Mouse (Mus musculus): ENCODE data around the gene Ksr1.

The Ksr1 gene

DNA sequence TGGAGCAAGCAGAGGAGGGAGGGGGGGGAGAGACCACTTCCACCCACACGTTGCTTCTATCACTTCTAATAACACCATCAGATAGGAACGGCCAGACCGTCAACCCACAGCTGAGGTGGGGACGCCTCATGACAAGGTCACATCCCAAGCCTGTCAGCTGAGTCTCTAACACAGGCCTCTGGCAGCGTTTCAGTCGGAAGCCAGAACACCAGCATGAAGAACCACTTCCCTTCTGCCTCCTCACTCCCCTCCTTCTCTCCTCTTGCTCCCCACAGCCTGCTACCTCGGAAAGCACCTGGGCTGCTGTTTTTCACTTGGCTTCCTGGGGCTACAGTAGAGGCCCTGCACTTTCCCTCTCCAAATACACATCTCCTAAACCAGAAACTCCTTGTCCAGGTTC, 53.4 kb downstream of the Ksr1 start:
- DNase-seq: no peak

DNA sequence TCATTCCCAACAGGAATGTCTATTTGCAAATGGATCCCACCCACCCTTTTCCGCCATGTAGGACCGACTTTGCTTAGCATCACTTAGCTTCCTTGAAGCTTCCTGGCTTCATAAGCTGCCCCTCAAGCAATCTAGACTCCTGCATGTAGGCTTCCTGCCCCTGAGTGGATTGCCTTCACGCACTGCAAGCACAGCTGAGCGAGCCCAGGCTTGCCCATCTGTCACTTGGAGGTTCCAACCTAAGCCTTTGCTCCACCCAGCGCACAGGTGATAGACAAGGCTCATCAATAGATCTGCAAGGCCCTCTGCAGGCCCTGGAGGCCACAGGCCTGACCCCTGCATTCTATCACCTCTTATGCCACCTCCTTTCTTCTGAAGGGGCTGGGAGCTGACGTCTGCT, 54.0 kb downstream of the Ksr1 start:
- DNase-seq: no peak

DNA sequence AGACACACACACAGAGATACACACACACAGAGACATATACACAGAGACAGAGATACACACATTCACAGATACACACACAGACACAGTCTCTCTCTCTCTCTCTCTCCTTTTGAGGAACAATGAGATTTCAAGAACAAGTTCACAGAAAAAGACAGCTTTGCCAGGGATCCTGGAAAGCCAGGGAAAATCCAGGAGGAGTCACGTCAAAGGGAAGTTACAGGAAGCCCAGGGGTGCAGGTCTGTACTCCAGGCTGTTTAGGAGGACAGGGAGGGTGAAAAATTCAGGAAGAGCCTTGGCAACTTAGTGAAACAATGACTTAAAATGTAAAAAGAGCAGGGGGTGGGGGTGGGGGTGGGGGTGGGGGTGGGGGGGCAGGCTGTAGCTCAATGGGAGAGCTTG, 56.5 kb downstream of the Ksr1 start:
- DNase-seq: no peak

DNA sequence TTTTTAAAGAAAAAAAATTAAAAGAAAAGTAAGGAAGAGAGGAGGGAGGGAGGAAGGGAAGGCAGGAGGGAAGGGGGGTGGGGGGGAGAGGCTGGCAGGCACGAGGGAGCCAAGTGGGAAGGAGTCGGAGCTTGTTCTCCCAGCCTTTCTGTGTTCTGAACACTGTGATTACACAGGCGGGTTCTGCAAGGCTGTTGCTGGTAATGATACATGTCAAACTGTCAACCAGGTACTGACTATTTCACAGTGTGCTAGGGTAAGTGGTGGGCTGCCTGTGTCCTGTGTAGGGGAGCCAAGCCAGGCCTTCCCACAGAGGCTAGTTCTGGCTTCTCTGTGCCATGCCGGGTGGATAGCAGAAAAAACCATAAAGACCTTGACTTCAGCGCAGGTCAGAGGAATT, 57.2 kb downstream of the Ksr1 start:
- no peak for DNase-seq

DNA sequence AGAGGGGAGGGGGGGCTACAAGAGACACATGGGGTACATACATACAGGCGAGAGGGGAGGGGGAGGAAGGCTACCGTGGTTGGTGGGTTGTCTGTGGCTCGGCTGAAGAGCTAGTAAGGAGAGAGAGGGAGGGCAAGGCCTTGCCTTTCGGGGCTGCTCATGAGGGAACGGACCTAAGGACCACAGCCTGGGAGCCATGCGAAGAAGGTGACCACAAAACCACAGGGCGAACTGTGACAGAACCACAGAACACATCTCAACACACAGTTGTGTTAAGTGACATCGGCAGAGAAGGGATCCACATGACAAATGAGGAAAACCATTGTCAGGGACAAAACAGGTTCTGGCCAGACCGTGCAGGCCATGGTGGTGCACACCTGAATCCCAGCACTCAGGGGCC, 57.9 kb downstream of the Ksr1 start:
- no peak for DNase-seq

DNA sequence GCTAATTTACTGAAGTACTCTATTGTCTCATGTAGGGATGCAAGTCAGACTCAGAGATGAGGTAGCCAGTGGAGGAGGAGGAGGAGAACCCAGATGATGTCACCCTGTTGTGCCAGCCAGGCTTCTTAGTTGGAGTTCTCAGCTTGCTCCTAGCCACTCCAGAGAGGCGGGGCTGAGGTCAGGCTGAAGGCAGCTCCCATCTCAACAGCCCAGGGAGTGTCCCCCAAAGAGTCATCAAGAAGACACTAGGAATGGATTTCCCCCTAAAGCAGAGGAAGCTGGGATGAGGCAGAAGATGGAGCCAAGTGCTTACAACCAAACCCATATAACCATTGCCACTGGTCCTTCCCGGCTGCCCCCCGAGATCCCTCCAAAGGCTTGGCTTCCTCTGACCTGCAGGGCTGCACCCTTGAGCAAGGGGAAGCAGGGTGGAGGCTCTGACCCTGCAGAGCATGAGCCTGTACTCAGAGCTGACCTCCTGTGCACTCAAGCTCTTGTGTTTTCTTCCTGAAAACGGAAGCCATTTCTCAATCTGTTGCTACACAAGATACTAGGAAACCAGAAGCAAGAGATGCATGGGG, 58.4 kb downstream of the Ksr1 start:
- DNase-seq: no peak

DNA sequence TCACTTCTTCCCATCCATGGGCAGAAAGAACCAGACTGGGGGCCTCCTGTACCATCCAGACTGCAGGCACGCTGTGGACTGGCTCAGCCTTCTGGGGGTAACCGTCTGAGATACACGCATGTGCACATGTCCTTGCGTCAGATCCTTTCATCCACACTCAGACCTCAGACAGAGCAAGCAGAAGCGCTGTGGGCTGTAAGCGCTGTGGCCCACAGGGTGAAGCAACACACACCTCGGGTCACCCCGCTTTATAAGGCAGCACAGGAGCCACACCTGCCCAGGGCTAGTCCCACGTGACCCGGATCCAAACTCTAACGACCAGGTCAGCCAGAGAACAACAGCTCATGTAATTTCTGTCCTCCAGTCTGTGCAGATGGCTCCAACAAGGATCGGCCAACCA, 59.4 kb downstream of the Ksr1 start:
- DNase-seq: no peak

DNA sequence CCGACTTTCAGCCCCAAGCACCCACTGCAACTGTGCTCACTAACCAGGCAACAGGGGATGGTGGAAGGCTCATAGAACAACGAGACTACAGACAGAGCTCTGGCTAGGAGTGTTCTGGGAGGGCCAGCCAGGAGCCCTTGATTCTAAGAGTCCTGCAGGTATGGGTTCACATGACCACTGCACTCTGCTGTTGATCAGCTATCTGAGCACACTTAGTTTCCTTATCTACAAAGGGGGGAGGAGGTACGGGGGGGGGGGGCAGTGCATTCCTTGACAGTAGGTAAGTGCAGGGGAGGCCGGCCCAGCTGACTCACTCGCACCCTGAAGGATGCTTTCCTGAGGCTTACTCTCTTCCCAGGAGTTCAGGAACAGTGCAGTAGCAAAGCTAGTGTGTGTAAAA, 61.1 kb downstream of the Ksr1 start:
- no peak for DNase-seq

DNA sequence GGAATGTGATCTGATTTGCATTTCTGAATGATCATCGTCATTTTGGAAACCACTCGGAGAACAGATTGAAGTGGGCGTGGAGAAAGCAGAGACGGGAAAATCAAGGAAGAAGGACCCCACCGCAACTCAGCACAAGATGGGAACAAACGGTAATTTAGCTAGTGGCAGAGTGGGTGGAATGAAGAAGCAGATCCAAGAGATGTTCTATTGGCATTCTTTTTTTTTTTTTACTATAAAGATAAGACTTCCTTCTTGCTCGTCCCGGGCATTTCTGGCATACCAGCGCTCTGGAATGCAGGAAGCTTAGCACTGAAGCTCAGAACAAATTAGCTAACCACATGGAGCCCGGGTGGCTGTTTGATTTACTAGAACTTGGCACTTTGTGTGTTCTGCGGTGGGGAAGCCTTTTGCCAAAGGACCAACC, 63.2 kb downstream of the Ksr1 start:
- DNase-seq: peak; percentile 49 to 59

DNA sequence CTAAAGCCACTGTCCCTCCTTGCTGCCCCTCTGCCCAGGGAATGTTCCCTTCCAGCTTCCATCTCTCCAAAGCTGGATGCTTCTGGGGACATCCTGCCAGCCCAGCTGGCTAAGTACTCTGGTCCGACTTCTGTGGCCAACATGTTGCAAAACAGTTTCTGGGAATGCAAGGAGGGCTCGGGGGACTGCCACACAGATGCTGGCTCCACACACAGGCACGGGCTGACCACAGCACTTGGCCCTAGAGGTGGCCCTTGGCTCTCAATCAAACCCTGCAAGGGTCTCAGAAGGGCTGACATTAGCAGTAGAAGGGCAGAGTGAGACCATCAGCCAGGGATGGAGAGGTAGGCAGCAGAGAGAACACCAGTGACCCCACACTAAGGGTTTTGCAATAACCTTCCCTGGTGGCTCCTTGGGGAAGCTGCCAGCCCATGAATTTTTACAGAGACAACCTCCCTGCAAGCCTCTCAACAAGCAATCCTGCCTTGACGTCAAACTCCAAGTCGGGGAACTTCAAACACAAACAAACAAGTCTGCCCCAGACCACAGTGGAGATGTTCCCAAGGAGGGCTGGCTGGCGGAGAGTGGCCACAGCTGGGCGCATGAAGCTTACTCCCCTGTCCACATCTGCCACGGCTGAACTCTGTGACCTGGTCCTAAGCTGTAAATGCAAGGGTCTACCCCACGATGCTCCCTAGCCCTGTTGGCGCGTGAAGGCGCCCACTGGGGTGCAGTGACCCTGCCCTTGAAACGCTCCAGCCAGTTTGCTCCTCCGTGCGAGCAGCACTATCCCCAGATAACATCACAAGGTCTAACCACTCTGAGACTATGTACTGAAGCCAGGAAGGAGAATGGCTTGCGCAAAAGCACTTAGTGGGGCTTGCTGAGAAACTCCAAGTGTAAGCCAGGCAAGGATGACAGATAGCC, 65.0 kb downstream of the Ksr1 start:
- DNase-seq: peak in 1 of 2 experiments; percentile 36

DNA sequence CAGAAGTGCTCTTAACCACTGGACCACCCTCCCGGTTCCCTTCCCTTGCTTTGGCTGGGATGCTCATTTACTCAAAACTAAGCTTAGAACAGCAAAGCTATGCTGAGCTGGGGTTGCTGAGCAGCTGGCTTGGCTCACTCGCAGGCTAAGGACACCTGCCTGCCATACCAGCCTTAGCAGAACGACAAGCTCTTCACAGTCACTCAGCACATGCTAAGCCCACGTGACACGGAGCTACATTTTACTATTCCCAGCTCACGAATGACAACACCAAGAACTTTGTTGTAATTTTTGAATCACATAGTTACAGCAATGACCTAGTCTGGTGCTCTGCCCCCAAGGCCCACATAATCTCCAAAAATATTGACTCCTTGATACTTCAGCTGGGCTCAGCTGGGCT, 66.1 kb downstream of the Ksr1 start:
- no peak for DNase-seq

DNA sequence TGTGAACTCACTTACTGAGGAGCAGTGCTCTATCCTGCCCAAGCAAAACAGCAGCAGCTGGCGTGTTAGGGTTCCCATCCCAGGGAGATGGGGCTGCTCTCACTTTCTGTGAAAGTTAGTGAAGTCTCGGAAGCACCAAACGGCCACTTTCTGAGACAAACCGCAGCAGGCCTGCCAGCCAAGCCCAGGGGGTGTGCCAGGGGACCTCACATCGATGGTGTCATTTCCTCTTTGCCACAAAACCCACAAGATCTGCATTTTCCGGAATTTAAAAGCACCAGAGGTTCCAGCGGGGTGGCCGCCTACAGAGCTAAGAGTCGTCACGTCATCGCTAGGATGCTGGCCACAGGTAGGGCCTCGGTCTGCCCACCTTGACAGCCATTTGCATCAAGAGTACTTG, 69.7 kb downstream of the Ksr1 start:
- no peak for DNase-seq

DNA sequence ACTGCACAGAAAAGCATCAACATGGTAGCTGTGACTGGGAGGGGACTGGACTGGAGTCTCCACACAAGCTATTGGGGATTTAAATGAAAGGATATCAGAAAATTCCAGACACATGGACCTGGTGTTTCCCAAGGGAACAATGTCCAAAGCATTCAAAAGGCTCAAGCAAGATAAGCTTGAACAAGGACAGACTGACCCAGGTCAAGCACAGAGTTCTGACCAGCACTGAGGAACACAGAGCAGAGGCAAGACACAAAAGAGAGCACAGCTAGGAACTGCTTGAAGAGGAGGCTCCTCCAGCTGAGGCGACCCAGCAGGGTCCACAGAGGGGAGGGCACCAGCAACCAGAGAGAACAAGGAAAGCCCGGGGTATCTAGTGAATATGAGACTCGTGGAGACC, 71.2 kb downstream of the Ksr1 start:
- no peak for DNase-seq

DNA sequence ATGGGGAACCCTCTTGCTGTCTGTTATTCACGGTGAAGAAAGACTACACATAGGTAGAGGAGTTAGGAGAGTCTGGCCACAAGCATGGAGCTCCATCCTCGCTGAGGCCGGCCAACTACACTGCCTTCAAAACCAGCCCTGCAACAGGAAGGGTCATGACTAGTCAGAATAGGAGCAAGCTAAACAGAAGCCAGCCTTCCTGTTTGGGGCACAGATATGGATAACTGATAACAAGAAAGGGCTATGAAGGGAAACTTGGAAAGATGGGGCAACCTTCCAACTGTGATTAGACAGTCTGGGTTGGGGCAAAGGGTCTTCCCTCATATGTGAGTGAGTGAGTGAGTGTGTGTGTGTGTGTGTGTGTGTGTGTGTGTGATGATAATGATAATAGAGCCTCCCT, 71.6 kb downstream of the Ksr1 start:
- DNase-seq: no peak

DNA sequence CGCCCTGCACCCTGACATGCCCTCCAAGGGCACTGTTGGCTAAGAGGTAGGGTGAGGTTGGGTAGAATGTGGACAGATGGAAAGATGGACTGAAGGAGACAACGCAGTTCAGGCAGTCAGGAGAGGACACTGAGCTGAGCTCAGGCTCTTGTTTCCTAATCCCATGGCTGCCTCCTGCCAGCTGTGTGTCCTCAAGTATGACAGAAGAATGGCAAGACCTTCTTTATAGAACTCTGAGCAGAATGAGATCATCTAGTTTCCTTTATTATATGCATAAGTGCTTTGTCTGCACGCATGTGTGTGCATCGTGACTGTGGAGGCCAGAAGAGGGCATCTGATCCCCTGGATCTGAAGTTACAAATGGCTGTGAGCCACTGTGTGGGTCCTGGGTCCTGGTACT, 72.6 kb downstream of the Ksr1 start:
- no peak for DNase-seq

DNA sequence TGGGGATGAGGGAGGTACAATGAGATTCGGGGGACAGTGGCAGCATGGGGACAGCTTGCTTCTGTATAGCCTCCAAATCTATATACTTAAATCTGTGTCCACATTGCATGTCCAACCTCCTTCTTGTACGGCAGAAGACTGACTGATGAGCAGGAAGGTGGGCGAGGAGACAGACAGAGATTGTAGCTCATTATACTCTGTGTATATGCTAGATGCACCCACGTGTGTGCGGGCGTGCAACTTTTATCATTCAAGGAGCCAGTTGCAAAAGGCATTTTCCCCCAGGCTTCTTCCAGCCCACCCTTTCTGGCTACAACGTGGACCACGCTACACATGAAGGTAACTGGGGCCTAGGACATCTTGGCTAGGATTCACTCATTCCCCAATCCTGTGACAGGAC, 74.1 kb downstream of the Ksr1 start:
- no peak for DNase-seq

DNA sequence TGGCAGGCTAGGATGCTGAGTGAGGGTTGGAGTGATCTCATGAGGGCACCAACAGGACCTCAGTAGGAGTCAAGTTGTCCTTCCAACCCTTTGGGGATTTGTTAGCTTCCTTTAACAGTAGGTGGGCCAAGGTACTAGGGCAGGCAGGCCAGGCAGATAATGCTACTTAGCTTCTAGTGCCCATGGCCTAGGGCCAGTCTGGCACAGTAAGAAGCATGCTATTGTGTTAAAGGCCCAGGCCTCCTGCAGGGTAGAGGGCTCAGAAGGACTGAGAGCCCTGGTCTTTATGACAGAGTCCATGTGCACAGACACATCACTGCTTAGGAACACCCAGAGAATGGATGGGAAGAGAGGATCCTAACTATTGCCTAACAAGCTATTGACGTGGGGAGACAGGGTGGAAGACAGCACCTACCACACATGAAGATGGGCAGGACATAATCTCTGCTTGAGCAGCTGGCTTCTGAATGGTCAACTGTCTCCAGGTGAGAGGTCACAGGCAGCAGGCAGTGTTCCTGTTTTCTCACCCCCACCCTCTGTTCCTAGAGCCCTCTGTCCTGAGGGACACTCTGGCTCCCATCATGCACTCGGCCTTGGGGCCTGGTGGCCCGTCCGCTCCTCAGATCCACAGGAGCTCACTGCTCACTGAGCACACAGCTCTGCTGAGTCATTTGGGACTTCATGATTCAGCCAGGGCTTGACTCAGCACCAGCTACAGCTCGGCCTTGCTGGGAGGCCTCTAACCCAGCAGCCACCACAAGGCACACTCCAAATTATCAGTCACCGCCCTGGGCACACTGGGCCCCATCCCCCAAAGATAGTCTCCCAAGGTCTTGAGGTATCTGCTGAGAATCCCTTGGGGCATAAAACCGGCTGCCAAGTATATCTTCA, 74.9 kb downstream of the Ksr1 start:
- no peak for DNase-seq

DNA sequence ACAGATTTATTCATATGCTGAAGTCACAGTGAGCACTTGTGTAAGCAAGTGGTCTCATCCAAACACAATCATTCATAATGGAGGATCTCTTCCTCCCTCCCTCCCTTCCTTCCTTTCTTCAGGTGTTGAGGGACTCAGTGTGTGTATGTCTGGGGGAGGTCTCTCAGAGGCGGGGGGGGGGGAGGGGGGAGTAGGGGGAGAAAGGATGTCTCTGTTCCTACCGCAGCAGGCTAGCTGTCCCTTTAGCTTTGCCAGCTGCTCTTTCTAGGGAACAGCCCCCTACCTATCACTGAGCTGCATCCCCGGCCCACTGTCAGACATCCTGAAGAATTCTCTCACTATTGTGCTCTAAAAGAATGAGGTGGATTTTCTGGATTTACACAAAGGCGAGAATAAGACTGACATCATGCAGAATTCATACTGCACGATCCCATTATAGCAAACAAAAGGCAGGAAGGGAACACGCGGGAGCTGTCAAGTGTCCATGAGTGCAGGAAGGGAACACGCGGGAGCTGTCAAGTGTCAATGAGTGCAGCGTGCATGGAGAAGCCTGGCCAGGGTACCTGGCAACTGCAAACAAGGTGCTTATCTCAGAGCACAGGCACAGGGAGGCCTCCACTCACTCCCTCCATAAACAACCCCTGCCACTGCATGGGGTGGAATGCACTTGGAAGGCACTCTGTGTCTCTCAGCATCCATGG, 76.6 kb downstream of the Ksr1 start:
- no peak for DNase-seq

DNA sequence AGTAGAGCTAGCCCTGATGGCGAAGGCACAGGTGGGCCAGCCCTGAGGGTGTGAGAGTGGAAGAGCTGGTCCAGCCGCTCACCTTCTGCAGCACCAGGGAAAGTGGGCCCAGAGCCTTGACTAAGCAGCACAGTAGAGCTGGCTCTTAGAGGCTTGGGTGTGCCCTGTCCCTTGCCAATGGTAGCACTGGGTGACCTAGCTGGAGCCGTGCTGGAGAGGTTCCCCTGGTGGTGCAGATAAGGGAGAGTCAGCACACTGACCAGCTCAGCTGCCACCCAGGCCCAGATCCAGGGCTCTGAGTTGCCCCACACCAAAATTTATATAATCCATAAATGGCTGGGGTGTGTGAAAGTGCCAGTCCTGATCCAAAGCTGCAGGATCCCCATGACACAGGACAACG, 79.0 kb downstream of the Ksr1 start:
- DNase-seq: no peak

DNA sequence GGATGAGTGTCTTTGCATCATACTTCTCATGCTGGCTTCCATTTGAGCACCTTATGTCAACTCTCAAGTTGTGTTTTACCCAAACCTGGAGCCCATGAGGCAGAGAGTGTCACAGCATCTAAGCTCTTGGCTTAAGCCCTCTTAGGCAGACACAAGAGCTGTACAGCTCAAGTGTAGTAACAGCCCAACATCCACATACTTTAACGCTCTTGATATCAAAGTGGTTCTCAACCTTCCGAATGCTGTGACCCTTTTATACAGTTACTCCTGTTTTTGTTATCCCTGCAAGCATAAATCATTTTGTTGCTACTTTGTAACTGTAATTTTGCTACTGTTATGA, 80.0 kb downstream of the Ksr1 start:
- no peak for DNase-seq

DNA sequence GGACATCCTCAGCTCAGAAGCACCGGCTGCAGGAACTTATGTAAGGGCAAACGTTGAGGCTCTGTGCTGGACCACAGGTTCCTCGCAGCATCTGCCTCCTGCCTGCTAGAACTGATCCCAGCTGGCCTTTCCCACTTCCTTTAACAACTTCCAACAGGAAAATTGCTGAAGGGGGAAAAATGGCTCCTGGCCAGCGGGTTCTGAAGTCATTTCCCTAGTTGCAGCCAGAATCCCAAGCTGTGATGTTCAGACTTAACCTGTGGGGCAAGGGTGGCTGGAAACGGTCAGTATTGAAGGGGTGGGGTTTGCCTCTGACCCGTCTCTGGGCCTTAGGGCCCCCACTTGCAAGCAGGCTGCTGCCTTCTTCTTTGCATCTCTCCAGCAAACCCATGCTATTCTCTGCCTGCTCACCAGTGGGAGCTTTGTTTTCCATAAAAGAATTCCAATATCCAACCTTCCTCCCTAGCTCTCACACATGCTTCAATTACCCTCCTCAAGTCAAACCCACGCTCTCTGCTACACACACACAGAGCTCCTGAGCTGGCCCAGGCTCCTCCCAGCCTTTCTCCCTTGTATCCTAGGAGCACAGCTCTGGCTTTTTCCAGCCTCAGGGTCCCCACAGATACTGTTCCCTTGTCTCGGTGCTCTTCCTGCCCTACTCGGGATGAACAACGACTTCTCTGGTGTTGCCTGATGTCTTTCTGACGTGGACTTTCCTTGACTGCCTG, 80.6 kb downstream of the Ksr1 start:
- DNase-seq: peak; percentile 47 to 56

DNA sequence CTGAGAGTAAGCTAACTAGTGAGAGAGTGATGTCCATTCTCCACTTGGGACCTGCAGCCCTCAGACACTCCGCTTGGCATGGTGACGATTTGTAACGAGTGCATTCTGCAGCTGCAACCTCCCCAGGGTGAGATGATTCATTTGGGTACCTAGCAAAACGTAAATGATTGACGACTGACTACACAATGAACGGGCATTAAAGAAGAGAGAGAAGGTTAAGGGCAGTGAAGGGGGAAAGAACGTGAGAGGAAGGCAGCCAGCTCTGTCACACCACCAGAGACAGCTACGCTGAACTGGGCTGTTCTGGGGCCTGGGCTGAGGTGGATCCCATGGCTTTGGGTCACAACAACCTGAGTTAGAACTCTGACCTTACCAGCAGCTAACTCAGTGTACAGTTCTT, 81.9 kb downstream of the Ksr1 start:
- no peak for DNase-seq

Measured in cerebellum, postnatal 10 days (tissue).